Mouse (Mus musculus) heart, embryonic 16.5 days (tissue): Measurements from ENCODE around the gene Pdzd4. TPM values are rescaled to one million over a fixed set of nuclear protein-coding genes. Genes with fewer than 3 reads are reported as not detected.

Experiments
- ATAC-seq: fragments of 200-750 bp; cut with Nextera tagmentation; replicated peaks from 2 replicates; pipeline ENCODE4 v1.8.0; 2017; ENCODE audit warnings: moderate number of reproducible peaks; ENCODE audit not compliant: insufficient read depth, low FRiP score; ENCODE audit errors: extremely low read depth
- H3K27ac ChIP-seq: fragments of 300-500 bp; sonication (generic); 2 replicates; pipeline ENCODE4 v1.5.1; 2014; ENCODE audit warnings: mild to moderate bottlenecking, low read length, control low read depth, moderate library complexity
- H3K27me3 ChIP-seq: fragments of 300-500 bp; sonication (generic); 2 replicates; pipeline ENCODE4 v1.6.1; 2014; ENCODE audit warnings: low read length, mixed read lengths; ENCODE audit not compliant: control insufficient read depth, insufficient read depth
- H3K36me3 ChIP-seq: fragments of 300-500 bp; sonication (generic); 2 replicates; pipeline ENCODE4 v1.6.1; 2014; ENCODE audit not compliant: control insufficient read depth, insufficient read depth
- H3K4me1 ChIP-seq: fragments of 300-500 bp; sonication (generic); 2 replicates; pipeline ENCODE4 v1.6.1; 2014; ENCODE audit warnings: low read length, mixed read lengths; ENCODE audit not compliant: control insufficient read depth, insufficient read depth
- H3K4me2 ChIP-seq: fragments of 300-500 bp; sonication (generic); 2 replicates; pipeline ENCODE4 v1.6.1; 2014; ENCODE audit warnings: low read depth, mild to moderate bottlenecking, control low read depth, low read length
- H3K4me3 ChIP-seq: fragments of 300-500 bp; sonication (generic); 2 replicates; pipeline ENCODE4 v1.5.1; 2014; ENCODE audit warnings: mild to moderate bottlenecking, control low read depth, low read length
- H3K9ac ChIP-seq: fragments of 300-500 bp; sonication (generic); 2 replicates; pipeline ENCODE4 v1.6.1; 2014; ENCODE audit warnings: low read length, control low read depth
- H3K9me3 ChIP-seq: fragments of 300-500 bp; sonication (generic); replicated peaks from 2 replicates; pipeline ENCODE4 v1.6.1; 2016; ENCODE audit warnings: low read length; ENCODE audit not compliant: control insufficient read depth
- WGBS: fragments of 180-500 bp; shearing (Covaris S2); extraction: QIAGEN DNeasy Blood & Tissue Kit; methylation state at CpG from one replicate; pipeline ENCODE4 v1.1.7; 2014; 5-methylcytosine and 5-hydroxymethylcytosine counted together
- polyA plus RNA-seq: library from polyadenylated mRNA; unstranded; fragments of >200 nt; fragmentation: Nextera tagmentation; extraction: Ambion mirVana; gene quantifications from 2 replicates; pipeline ENCODE4 v1.2.1, GENCODE M21; 2015

Gene Pdzd4
- polyA plus RNA-seq, 1 experiment from 2014 or later: 0.32 TPM

GRCm38 (mm10) chrX:73836691-73837090 is 11.9 kb upstream of the Pdzd4 start:
- Histone ChIP-seq H3K9me3 (no peaks in the 10 kb centered on the region), H3K9ac (no peak overlapping the region), H3K4me2 (no peak overlapping the region), H3K36me3 (no peaks in the 10 kb centered on the region), H3K4me1 (no peaks in the 10 kb centered on the region), H3K4me3 (no peak overlapping the region), H3K27me3 (no peaks in the 10 kb centered on the region), H3K27ac (no peak overlapping the region)
- no peak for ATAC-seq
- 68% methylated on average over 3 of the region's 3 CpGs for WGBS

GRCm38 (mm10) chrX:73835731-73836130 is 11.0 kb upstream of the Pdzd4 start:
- Histone ChIP-seq H3K9me3 (no peaks in the 10 kb centered on the region), H3K4me1 (no peaks in the 10 kb centered on the region), H3K4me3 (no peak overlapping the region), H3K27me3 (no peaks in the 10 kb centered on the region), H3K9ac (no peak overlapping the region), H3K36me3 (no peaks in the 10 kb centered on the region), H3K4me2 (no peak overlapping the region), H3K27ac (no peak overlapping the region)
- 94% methylated on average over 1 of the region's 1 CpGs for WGBS
- ATAC-seq: no peak

GRCm38 (mm10) chrX:73823747-73824146 is 1.0 kb downstream of the Pdzd4 start:
- Histone ChIP-seq H3K27me3 (peaks cover 13% of the 10 kb centered on the region), H3K4me2 (peak overlapping the region; percentile 88; the same call in 1 of the 2 replicates), H3K9me3 (no peaks in the 10 kb centered on the region), H3K27ac (no peak overlapping the region), H3K9ac (no peak overlapping the region; the same call in 1 of the 2 replicates), H3K4me1 (no peaks in the 10 kb centered on the region; the same call in 1 of the 2 replicates), H3K36me3 (no peaks in the 10 kb centered on the region), H3K4me3 (peak overlapping the region; percentile 64)
- ATAC-seq: no peak
- WGBS: 19% methylated on average over 17 of the region's 17 CpGs

GRCm38 (mm10) chrX:73816596-73817314 is 8.0 kb downstream of the Pdzd4 start:
- Histone ChIP-seq H3K36me3 (no peaks in the 10 kb centered on the region), H3K4me1 (0 out of 2 replicates have a peak, but pooled peaks cover 2% of the 10 kb centered on the region), H3K9ac (no peak overlapping the region), H3K9me3 (no peaks in the 10 kb centered on the region), H3K27ac (no peak overlapping the region), H3K4me2 (no peak overlapping the region), H3K4me3 (no peak overlapping the region), H3K27me3 (no peaks in the 10 kb centered on the region; the same call in 1 of the 2 replicates)
- 48% methylated on average over 3 of the region's 3 CpGs for WGBS
- ATAC-seq: no peak; the same call in 1 of the 2 replicates

GRCm38 (mm10) chrX:73815072-73815471 is 9.7 kb downstream of the Pdzd4 start:
- H3K4me3 ChIP-seq: peak overlapping the region; percentile 27
- H3K4me2 ChIP-seq: peak overlapping the region; percentile 56
- no peaks in the 10 kb centered on the region; the same call in 1 of the 2 replicates for H3K27me3 ChIP-seq
- no peak overlapping the region for H3K27ac ChIP-seq
- no peaks in the 10 kb centered on the region for H3K9me3 ChIP-seq
- H3K4me1 ChIP-seq: 0 out of 2 replicates have a peak, but pooled peaks cover 2% of the 10 kb centered on the region
- H3K9ac ChIP-seq: no peak overlapping the region; the same call in 1 of the 2 replicates
- ATAC-seq: no peak
- WGBS: 7% methylated on average over 14 of the region's 14 CpGs
- H3K36me3 ChIP-seq: no peaks in the 10 kb centered on the region

GRCm38 (mm10) chrX:73805814-73806213 is 19.0 kb downstream of the Pdzd4 start:
- no peak overlapping the region for H3K27ac ChIP-seq
- 65% methylated on average over 1 of the region's 1 CpGs for WGBS

GRCm38 (mm10) chrX:73798502-73798901 is 26.3 kb downstream of the Pdzd4 start:
- ATAC-seq: peak; percentile 76
- Histone ChIP-seq H3K4me1 (no peaks in the 10 kb centered on the region), H3K27ac (no peak overlapping the region), H3K36me3 (no peaks in the 10 kb centered on the region), H3K4me2 (no peak overlapping the region), H3K9ac (no peak overlapping the region), H3K4me3 (no peak overlapping the region), H3K27me3 (no peaks in the 10 kb centered on the region; the same call in 1 of the 2 replicates), H3K9me3 (no peaks in the 10 kb centered on the region)
- 37% methylated on average over 8 of the region's 9 CpGs for WGBS

More at GRCm38 (mm10) chrX:73805814-73806213, 19.0 kb downstream of the Pdzd4 start:
- Histone ChIP-seq H3K4me1 (no peaks in the 10 kb centered on the region), H3K27me3 (no peaks in the 10 kb centered on the region), H3K9me3 (no peaks in the 10 kb centered on the region), H3K36me3 (no peaks in the 10 kb centered on the region), H3K4me2 (no peak overlapping the region), H3K9ac (no peak overlapping the region), H3K4me3 (no peak overlapping the region)
- no peak for ATAC-seq

- Histone ChIP-seq H3K27me3 (no peaks in the 10 kb centered on the region; the same call in 1 of the 2 replicates), H3K4me1 (no peaks in the 10 kb centered on the region), H3K27ac (no peak overlapping the region), H3K4me3 (no peak overlapping the region), H3K4me2 (no peak overlapping the region), H3K9me3 (no peaks in the 10 kb centered on the region), H3K9ac (no peak overlapping the region), H3K36me3 (no peaks in the 10 kb centered on the region)
- no peak for ATAC-seq
- WGBS: 82% methylated on average over 2 of the region's 2 CpGs
These were observed 27.3 kb downstream of the Pdzd4 start for GRCm38 (mm10) chrX:73797511-73797910.

GRCm38 (mm10) chrX:73793505-73793904 is 31.3 kb downstream of the Pdzd4 start:
- Histone ChIP-seq H3K4me2 (no peak overlapping the region), H3K9me3 (no peaks in the 10 kb centered on the region), H3K9ac (no peak overlapping the region), H3K27ac (no peak overlapping the region), H3K4me1 (no peaks in the 10 kb centered on the region), H3K36me3 (no peaks in the 10 kb centered on the region; the same call in 1 of the 2 replicates), H3K27me3 (no peaks in the 10 kb centered on the region), H3K4me3 (no peak overlapping the region)
- WGBS: 33% methylated on average over 1 of the region's 1 CpGs
- no peak for ATAC-seq
